Mouse (Mus musculus) cerebellum, adult 11 months (tissue): ENCODE results near the gene Hdac2.

Experiments used
- DNase-seq: peaks from one replicate; pipeline ENCODE4 v3.0.0; 2022

Gene Hdac2

DNA sequence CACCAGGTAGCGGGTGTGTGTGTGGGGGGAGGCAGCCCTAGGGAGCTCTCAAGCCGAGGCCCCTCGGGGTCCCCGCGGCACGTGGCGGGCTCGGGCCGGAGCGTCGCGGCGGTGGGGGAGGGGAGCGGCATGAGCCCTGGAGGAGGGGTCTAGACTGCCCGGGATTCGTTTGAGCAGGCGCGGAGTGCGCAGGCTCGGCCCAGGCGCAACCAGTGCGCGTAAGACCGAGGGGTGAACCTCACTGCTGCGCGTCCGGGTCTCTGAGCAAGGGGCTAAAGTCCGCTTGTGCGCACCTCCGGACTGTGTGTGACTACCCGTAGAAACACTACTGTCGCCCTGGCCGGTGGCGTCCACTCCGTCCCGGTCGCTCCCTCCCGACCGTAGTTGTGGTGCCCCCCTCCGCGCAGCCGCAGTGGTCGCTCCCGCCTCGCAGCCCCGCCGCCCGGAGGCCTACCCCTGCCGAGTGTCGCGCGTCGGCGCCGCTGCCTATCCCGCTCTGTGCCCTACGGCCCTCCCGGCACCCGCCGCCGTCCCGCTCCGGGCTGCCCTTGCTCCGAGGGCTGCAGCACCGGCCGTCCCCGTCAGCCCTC, at the start of gene Hdac2:
Gene Hdac2 (plus strand): TSS at position 459 of the 590 bp plus-strand sequence.
- peak; percentile 87 for DNase-seq

- DNase-seq, result no peak
Observed at GRCm38 (mm10) chr10:36928212-36928611, 46.1 kb upstream of the Hdac2 start.

DNA sequence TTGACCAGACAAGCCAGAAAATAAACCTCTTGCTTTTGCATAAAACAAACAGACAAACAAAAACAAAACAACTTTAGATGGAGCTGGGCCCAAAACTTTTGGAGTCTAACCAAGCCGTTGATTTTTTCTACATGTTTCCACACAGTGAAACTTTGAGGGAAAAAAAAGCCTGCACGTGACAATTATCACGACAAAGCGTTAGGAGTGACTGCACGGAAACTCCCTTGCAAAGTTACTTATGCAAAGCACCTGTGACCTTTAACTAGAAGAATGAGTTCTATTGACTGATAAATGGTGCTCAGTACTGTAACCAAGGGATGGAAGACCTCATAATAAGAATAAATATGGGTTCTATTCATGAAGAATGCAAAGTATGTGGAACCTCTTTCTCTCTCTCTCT, 38.5 kb upstream of the Hdac2 start:
- DNase-seq, result no peak

- DNase-seq, result no peak
Observed at GRCm38 (mm10) chr10:36936271-36936670, 38.1 kb upstream of the Hdac2 start.

GRCm38 (mm10) chr10:36951742-36952141, 22.6 kb upstream of the Hdac2 start:
- DNase-seq, result no peak

- no peak for DNase-seq
Observed at GRCm38 (mm10) chr10:36952622-36953021, 21.7 kb upstream of the Hdac2 start.

- DNase-seq, result no peak
Observed at GRCm38 (mm10) chr10:36959563-36960110, 14.7 kb upstream of the Hdac2 start.

DNA sequence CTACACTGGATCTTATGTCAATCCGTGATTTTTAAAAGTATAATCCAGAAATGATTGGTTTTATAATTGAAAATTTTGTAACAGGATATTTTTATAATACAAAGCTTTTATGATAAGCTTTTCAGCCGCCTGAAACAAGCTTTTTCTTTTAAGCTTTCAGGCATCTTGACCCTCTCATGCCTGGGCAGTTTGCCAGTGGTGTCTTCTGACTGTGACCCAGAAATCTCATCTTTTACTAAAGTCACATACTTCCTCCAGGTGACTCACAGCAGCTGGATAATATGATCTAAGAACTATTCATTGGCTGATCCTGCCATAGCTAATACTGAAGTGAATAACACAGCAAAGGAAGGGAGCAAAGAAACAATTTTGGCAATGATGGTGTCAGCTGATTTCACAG, 9.9 kb upstream of the Hdac2 start:
- DNase-seq, result no peak

GRCm38 (mm10) chr10:36974676-36975520, 554 bp downstream of the Hdac2 start:
- DNase-seq, result no peak

DNA sequence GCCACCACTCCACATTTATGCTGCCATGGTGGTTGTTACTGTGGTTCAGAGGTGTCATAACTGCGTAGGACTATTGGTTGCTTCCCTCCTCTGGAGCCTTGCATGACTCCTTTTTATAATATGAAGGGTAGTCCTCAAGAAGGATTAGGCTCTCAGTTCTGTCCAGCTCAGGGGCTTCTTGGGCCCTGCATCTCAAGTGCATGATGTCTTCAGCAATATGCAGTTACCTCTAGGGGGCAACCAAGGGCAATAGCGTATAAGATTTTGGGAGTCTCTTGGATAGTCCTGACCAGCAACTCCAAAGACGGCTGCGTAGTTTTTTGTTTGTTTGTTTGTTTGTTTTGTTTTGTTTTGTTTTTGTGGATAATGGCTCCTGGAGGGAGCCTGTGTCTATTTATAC, 7.5 kb downstream of the Hdac2 start:
- no peak for DNase-seq

DNA sequence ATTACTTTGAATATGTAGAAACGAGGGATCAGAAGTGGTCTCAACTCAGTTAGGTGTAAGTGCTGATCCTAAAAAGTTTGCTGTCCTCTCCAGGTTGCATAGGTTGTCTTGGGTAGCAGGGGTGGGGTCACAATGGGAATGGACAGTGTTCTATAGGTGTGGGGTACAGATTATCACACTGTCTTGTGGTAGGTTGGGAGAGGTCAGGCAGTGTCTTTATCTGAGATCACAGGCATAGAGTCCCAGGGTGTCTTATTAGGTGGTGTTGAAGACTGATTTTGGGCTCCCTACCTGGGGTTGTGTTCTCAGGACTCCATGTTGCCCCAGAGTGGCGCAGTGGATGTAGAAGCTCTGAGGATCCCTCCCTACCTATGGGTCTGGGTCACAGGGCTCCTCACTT, 17.8 kb downstream of the Hdac2 start:
- no peak for DNase-seq

GRCm38 (mm10) chr10:37000839-37001238, 26.5 kb downstream of the Hdac2 start:
- DNase-seq, result no peak

- peak; percentile 35 for DNase-seq
Observed at GRCm38 (mm10) chr10:37014274-37015107, 40.1 kb downstream of the Hdac2 start.

GRCm38 (mm10) chr10:37015729-37016128, 41.4 kb downstream of the Hdac2 start:
- no peak for DNase-seq

DNA sequence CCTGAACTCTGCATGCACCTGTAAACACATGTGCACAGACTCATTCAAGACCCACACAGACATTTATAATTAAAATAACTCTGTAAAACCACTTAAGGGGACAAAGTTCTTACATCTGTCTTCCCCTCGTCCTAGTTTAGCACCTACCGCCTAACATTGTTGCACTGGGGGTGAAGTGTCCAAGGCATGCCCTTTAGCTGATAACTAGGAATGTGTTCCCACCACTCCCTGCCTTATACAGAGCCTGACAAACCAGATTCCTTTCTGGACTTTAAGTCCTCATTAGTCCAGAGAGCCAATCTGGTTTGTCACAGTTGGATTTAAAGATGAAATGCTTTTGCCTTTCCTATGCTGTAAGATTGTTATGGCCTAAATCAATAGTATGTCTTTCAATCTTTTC, 41.9 kb downstream of the Hdac2 start:
- DNase-seq, result no peak

DNA sequence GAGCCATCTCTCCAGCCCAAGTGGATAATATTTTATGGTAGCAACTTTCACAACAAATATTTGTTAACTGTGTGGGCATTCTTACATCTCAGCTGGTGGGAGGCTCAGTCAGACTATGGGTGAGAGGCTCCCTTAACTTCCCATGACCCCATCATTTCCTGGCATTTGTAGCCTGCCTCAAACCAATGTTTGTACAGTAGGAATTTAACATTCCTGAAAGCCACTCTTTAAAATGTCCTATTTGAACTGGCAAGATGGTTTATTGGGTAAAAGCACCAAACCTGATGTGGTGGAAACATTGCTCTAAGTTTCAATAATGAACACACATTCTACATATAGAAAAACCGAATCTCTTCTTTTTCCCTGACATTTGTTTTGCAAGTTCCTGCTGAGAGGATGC, 50.0 kb downstream of the Hdac2 start:
- no peak for DNase-seq

GRCm38 (mm10) chr10:37028651-37029050, 54.3 kb downstream of the Hdac2 start:
- no peak for DNase-seq

- DNase-seq, result no peak
Observed at GRCm38 (mm10) chr10:37035090-37035497, 60.8 kb downstream of the Hdac2 start.

GRCm38 (mm10) chr10:37047661-37048098, 73.3 kb downstream of the Hdac2 start:
- no peak for DNase-seq
